Mouse (Mus musculus) CD8-positive naive resting alpha-beta T cell, adult 2 months (primary cell): Measurements from ENCODE around the gene Mt2.

Source experiments
- DNase-seq, 2 experiments: peaks; one replicate each; pipeline ENCODE4 v3.0.0; 2022; ENCODE audit warnings: low read depth in 2 of 2, low spot score in 2 of 2

Mt2 gene

DNA sequence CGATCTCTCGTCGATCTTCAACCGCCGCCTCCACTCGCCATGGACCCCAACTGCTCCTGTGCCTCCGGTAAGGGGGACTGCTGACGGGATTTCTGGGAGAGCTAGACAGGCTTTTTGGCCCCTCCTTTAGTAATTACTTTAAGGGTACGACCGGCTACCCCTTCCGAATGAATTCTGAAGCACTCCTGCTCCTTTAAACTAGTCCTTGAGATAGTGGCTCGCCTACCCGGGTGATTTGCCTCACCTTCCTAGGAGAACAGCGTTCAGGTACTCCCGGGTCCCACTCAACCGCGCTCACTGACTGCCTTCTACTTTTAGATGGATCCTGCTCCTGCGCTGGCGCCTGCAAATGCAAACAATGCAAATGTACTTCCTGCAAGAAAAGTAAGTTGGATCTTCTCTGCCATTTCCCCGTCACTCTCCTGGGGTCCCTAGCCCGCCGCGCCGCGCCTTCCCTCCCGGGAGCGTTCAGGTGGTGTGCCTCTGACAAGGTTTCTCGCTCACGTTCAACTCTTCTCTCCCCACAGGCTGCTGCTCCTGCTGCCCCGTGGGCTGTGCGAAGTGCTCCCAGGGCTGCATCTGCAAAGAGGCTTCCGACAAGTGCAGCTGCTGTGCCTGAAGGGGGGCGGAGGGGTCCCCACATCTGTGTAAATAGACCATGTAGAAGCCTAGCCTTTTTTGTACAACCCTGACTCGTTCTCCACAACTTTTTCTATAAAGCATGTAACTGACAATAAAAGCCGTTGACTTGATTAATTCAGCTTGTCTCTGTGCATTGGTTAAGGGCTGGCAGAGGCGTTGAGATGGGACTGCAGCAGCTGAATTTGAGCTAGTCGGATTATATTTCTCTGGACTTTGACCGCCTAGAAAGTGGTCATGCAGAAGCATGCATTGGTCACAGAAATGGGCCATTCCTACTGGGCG is 607 bp downstream of the Mt2 start:
- DNase-seq = no peak

DNA sequence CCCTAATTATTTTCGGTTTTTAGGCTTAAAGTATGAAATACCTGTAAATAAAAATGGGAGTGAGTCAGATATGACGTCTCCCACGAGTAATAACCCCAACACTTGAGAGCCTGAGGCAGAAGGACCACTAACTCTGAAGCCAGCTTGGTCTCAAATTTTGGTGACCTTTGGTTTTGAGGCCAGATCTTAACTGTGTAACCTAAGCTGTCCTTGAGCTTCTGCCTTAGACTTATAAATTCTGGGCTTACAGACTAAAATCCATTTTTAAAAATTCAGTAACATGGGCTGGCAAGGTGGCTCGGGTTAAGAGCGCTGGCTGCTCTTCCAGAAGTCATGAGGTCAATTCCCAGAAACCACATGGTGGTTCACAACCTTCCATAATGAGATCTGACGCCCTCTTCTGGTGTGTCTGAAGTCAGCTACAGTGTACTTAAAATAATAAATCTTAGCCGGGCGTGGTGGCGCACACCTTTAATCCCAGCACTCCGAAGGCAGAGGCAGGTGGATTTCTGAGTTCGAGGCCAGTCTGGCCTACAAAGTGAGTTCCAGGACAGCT is 1.5 kb downstream of the Mt2 start:
- no peak for DNase-seq

DNA sequence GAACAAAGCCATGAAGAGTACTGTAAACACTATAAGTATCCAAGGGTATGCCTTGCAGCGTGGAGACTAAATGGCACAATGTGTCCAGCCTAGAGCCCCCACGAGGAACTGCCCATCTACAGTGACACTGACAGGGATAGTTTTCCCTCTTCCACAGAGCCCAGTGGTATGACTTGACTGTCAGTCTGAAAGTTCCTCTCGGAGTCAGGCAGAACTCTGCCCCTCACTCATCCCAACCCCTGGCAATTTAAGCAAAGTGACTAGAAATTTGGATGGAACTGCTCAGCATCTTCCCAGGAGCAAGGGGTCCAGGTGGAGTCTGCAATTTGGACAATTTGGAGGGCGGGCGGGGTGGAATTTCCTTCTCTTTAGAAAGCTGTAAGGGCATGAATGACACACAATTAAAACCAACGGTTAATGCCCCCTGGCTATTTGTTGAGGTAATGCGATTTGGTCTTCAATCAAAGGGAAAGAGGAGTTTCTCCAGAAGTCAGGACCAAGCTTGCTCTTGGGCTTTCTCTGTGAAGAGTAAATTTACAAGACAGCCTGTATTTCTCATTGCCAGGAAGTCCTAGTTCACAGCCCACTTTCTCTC is 2.3 kb downstream of the Mt2 start:
- no peak for DNase-seq

DNA sequence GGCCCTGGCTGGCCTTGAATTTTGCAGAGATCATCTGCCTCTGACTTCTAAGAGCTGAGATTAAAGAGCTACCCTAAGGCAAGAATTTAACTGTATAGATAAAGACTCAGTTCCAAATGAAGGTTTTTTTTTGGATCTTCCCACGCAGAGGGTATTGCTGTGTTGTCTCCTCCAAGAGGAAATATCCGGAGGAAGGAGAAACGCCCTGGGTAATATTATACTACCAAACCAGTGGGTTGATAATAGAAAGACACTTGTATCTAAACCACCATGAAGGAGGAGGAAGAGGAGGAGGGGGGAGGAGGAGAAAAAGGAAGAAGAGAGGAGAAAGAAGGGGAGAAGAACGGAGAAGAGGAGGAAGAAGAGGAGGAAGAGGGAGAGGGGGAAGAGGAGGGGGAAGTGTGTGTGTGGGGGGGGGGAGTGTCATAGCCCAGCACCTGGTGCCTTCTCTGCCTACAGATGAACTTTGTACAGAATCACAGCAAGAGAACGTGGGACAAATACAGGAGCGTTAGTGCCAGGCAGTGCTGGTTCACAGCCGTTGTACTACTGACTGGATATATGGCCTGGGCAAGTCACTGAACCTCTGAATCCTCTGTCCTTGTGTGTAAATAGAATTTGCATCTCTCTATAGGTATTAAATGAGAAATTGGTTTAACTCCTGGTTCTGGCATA is 5.4 kb downstream of the Mt2 start:
- DNase-seq = no peak

DNA sequence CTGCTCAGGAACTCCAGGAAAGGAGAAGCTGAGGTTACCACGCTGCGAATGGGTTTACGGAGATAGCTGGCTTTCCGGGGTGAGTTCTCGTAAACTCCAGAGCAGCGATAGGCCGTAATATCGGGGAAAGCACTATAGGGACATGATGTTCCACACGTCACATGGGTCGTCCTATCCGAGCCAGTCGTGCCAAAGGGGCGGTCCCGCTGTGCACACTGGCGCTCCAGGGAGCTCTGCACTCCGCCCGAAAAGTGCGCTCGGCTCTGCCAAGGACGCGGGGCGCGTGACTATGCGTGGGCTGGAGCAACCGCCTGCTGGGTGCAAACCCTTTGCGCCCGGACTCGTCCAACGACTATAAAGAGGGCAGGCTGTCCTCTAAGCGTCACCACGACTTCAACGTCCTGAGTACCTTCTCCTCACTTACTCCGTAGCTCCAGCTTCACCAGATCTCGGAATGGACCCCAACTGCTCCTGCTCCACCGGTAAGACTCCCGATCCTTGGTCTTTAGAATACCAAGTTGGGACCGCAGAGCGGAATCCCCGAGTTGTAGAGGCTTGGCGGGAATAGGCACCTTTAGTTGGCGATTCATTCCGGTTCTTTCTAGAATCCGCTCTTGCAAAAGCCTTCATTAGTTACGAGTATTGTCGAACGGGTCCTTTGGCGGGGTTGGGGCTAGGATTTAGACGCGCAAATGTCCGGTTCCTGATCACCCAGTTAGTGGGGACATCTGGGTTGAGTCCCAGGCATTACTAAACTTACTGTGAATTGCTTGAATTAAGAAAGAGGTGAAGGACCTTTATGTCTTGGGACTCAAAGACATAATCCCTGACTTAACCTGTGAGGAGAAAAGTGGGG is 6.6 kb downstream of the Mt2 start, which contains the start of gene Mt1:
Mt1 (plus strand) TSS at position 226 of the 856 bp plus-strand sequence.
- DNase-seq = peak; percentile 17 to 28

DNA sequence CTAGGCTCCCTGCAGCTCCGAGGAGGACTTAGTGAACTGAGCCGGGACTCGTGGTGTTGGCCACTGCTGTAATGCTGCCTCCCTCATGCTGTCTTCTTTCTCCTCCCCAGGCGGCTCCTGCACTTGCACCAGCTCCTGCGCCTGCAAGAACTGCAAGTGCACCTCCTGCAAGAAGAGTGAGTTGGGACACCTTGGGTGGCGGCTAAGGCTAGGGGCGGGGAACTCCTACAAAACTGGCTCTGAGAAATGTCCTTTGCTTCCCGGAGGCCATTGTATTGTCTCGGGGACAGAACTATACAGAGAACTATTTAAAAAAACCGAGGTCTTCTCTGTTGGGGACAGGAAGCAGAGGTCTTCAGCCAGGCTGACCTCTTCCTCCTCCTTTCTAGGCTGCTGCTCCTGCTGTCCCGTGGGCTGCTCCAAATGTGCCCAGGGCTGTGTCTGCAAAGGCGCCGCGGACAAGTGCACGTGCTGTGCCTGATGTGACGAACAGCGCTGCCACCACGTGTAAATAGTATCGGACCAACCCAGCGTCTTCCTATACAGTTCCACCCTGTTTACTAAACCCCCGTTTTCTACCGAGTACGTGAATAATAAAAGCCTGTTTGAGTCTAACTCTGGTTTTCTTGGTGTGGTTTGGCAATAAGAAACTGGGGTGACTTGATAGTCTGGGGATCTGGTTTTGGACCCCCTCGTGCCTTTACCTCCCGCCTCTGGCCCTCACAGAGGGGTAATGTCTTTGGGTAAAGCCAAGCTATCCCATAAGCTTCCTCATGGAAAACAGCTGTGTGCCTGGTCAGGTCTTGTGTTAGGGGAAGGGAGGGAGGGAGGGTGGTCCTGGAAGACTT is 7.5 kb downstream of the Mt2 start:
- DNase-seq = no peak

DNA sequence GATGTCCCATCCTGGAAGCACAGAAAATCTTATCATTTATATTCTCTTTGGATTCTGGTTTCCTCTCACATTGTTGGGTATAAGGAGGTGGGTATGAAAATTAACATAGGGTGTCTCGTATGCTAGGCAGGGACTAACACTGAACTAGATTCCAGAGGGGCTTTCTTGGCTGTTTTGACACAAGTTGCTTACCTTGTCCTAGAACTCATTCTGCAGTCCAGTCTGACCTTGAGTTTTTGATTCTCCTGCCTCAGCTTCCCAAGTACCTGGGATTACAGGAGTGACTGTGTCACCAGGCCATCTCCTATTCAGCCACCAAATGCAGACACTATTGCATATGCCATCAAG is 8.1 kb downstream of the Mt2 start:
- DNase-seq = no peak

DNA sequence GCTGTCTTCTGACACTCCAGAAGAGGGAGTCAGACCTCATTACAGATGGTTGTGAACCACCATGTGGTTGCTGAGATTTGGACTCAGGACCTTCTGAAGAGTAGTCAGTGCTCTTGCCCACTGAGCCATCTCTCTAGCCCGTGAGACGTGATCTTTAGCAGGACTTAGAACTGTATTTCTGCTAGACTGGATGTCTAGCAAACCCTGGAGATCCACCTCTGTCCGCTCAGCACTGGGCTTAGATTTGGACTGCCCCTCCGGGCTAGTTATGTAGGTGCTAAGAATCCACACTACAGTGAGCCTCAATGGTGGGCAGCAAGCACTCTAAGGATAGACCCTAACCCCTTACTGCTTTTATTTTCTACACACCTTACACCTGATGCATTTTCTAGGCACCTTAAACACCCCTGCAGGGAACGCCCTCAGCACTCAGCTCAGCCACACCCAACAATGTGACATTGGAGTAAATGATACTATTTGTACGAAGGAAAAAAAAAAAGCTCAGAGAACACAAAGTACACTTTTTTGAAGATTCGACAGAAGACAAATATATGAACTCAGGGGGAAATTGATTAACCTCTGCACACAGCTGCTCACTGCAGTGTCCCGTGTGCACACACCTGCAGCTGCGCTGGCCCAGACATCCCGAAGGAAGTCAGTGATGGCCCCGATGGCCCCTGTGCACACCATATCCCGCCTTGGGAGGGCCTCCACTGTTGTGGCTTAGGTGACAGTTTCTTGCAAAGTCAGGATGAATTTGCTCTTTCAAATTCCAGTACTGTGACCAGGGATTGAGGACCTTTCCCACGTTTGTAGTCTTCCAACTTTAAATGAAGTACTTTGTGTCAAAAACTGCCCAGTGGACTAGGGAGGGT is 9.8 kb downstream of the Mt2 start:
- DNase-seq = no peak

DNA sequence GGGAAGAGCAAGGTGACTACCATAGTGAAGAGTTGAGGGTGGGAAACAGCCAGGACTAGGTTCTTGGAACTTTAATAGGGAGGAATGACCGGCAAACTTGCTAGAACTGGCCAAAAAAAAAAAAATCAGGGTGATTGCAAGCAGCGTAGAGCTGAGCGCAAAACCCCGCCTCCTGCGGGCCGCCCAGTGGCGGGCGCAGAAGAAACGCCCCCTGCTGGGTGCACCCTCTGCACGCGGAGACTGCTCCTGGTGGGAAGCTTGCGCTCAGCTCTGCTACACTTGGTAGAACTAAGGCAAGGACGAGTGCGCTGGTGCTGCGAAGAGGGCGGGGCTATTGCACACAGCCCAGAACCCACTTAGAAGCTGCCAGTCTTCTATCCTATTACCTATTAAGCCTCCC is 10.7 kb downstream of the Mt2 start:
- peak; percentile 50 to 62 for DNase-seq

DNA sequence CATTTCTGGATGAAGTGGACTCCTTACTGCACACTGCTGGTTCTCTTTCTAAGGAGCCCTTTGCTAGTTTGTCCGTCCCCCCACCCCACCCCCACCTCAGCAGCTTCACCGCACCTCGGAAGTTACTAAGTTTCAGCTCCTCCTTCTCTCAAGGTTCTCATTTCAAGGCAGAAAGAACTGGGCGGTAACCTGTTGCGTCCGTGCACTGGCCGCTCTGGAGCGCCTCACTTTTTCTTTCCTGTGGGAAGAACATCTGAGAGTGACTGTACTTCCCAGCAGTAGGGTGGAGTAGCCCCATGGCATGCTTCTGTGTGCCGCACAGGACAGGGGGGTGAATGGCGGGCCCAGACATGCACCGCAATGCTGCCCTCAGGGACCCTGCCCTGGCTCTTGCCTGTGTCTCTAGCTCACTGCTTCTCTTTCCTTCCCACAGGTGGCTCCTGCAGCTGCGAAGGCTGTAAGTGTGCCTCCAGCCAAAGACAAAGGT is 11.9 kb downstream of the Mt2 start:
- DNase-seq = no peak

DNA sequence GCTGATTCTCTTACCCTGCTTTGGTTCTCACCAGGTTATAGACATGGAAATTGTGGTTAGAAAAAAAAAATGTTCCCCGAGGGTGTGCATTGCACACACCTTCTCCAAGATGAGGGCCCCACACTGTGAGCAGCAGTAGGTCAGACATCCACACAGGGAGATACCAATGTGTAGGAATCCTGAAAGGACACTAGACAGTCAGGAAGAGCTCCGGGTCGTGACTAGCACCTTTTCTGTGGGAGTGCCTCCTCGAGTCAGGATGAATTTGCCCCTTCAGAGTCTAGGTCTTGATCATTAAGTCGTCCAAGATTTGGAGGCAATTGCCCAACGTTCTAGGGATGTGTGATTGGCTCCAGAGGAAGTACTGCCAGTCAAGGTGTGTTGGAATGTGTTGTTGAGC is 13.3 kb downstream of the Mt2 start:
- no peak for DNase-seq

DNA sequence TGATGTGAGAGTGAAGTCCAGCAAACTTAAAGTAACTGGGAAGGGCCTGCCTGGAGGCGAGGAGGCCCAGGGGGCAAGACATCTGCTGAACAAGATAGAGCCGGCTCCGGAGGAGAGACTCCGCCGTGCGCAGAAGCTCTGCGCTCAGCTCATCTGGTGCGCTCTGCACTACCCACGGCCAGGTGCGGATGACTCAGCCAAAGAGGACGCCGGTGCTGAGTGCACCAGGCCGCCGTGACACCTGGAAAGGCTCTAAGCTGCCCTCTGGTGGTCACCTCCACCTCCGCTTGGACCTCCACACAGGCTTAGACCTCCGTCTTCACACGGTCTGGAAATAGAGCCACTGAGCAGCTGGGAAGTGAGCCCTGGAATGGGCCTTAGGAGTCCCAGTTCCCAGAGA is 14.1 kb downstream of the Mt2 start:
- DNase-seq = peak; percentile 29 to 42

DNA sequence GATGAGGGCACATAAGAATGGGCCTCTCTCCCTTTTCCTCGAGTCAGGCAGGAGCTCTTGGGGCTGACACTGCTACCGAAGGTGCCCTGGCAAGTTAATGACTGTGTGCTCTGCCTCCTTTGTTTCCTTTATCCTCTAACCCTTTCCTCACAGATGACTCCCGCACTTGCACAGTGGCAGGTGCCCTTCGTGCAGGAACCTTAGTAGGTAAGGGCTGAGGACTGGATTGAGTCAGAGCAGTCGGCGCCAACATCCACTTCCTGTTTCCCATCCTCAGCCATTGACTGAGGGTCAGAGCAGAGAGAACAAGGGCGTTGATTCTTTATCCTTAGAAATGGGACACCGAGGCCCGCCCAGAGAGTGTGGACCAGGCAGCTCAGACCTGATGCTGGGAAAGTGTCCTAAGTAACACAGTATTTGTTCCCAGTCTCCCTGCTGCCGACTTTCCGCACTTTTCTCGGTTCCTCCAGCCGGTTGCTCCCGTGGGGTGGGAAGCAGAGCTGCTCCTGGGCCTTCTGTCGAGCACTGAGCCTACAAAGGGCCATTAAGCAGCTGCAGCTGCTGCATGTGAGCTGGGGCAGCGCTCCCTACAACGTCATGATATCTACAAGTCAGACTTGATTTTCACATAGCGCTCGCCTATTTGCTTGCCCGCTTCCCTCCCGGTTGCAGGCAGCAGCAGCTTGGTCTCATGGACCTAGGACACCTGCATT is 15.0 kb downstream of the Mt2 start:
- no peak for DNase-seq

DNA sequence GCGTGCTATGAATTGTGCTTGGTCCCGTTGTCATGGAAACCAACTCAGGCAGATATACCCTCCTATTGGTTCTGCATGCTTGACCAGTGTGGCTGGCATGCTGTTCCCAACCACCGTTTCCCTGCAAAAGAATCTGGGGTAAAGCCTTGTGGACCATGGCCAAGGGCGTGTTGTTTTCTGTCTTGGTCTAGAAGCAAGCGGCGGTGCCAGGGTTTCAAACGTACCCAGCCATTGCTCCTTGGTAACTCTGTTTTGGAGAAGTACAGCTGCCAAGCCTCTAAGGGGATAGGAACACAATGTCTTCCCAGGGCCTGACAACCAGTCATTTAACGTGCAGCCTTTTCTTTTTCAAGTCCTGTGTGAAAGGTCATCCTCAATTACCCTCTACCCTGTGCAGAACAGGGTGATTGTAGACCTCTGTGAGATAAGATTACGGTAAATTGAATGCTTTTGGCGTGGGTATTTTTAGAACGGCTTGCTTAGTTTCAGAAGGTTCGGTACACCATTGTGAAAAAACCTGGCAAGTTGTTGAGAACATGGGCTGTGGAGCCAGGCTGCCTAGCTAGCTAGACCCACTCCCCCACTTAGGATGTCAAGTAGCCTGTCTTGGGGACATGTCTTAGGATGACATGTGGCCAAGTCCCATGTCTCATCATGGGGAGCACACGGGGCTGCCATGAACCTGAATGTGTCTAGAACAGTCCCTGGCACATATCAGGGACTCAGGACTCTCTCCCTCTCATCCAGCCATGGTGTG is 17.0 kb downstream of the Mt2 start:
- no peak for DNase-seq

DNA sequence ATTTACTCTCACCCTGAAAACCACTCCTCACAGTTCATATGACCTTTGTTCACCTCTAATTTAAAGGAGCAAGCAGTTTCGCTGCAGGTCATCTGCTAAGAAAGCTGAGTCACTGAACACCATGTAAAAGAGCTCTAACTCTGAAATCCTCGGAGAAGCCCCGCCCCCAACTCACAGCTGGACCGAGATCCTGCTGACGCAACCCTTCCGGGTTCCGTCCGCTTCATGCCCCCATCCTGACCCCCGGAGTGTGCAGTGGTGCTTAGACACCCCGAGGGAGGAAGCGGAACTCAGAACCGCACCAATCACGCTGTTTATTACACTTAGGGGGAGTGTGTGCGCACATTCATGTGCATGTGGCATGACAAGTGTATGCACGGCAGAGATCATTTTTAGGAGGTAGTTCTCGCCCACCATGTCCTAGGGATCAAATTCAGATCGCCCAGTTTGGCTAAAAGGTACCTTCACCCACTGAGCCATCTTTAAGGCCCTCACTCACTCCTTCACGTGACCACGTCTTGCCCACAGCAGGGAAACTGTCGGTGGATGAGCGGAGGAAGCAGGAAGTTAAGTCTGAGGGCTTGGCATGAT is 18.7 kb downstream of the Mt2 start:
- DNase-seq = peak; percentile 59 to 79

DNA sequence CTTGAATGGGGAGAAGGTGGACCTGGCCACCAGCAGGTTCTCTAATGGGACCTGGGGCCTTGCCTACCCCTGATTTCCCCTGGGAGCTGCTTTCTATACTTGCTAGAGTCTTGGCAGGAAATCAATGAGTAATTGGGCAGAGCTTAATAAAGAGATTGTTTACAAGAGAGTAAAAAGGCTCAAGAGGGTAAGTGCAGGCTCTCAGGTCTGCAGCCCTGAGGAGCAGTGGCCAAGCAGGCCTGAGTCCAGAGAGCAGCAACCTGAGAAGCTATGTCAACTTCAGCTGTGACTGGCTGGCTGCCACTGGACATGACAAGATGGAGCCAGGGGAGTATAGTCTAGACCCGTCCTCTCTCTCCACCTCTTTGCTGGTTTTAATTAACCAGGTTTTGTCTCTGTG is 20.5 kb downstream of the Mt2 start:
- no peak for DNase-seq

DNA sequence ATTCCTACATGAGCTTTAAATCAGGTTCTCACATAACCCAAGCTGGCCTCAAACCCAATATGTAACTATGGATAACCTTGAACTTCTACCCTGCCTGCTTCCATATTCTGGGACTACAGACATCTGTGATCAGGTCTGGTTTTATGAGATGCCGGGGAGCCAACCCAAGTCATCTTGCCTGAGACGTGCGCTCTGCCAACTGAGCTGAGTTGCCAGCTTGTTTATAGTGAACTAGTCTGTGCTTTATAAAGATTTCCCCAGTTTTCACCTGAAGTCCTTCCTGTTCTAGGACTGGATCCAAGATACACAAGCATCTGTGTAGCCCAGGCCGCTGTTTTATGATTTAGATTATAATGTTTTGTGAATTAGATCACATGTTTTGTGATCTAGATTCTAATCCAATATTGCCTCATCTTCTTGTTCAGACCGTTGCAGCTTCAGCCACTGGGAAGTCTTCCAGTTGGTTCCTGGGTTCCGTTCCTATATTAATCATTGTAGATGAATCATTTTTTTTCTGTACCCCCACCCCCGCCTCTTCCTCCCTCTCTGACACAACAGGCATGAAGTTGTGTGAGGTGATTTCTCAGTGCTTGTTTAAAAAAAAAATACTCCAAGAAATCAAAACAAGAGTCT is 22.2 kb downstream of the Mt2 start:
- no peak for DNase-seq
